Mouse (Mus musculus) embryonic fibroblast, embryonic 13.5 days (primary cell): ENCODE measurements around the gene Adamtsl1.

Experiments used
- CTCF ChIP-seq: IDR thresholded peaks from 2 replicates; pipeline ENCODE4 v1.5.1; 2011; ENCODE audit warnings: mild to moderate bottlenecking, control low read depth, low read length, moderate library complexity, borderline replicate concordance; ENCODE audit not compliant: insufficient read depth
- POLR2A ChIP-seq: IDR thresholded peaks from 2 replicates; pipeline ENCODE4 v1.6.1; 2011; ENCODE audit warnings: low read depth, mild to moderate bottlenecking, control low read depth, low read length, moderate library complexity

GRCm38 (mm10) chr4:85916034-85916433 is 402.1 kb downstream of the Adamtsl1 start:
- no peak for TF ChIP-seq POLR2A
- TF ChIP-seq CTCF, result no peak
